Mouse (Mus musculus) spleen, postnatal 0 days (tissue): Measurements from ENCODE around the gene Trmo. TPM values are rescaled to one million over a fixed set of nuclear protein-coding genes. Genes with fewer than 3 reads are reported as not detected.

ENCODE experiments used
- polyA plus RNA-seq: library from polyadenylated mRNA; unstranded; fragments of >200 nt; fragmentation: Nextera tagmentation; extraction: Ambion mirVana; gene quantifications from 2 replicates; pipeline ENCODE4 v1.2.1, GENCODE M21; 2015

The Trmo gene
- polyA plus RNA-seq: 8.1 and 8.9 TPM in 2 replicates

GRCm38 (mm10) chr4:46389013-46389611 lies at the start of gene Trmo:
Trmo (minus strand) TSS chr4:46389437.

DNA sequence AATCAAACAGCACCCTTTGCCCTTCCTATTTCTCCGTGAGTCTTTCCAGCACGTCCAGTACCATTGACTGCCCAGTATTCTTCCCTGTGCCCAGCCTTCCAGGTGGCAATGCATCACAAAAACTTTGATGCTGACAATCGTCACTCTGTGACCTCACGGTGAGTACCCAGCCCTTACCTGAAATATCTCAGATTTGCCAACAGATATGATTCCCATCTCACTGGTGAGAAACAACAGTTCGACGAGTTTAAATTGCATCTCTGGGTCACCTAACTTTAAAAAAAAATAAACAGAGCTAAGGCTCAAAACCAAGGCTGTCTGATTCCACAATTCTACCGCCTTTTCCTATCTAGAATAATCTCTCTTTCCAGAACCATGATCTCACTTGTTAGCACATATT lies 24.2 kb upstream of the Trmo start, which contains the start of gene Hemgn:
Gene Hemgn, minus strand, starts transcription at position 101 of the 400 bp plus-strand sequence.

GRCm38 (mm10) chr4:46343596-46344260 lies 45.5 kb downstream of the Trmo start, which contains the start of gene Foxe1:
Foxe1 (plus strand) TSS chr4:46343609.

Other genes with a start within 250 kb of the Trmo start
- gene Xpa, start 193.1 kb downstream of the Trmo start, polyA plus RNA-seq: 21.1 and 26.5 TPM in 2 replicates
- not detected in 2 replicates for gene Foxe1, start 45.8 kb downstream of the Trmo start, polyA plus RNA-seq
- gene Hemgn, start 24.1 kb upstream of the Trmo start, polyA plus RNA-seq: 261 and 331 TPM in 2 replicates
- gene Anp32b, start 61.5 kb upstream of the Trmo start, polyA plus RNA-seq: 436 and 521 TPM in 2 replicates
- 57.3 and 58.5 TPM in 2 replicates for gene Nans, start 99.8 kb upstream of the Trmo start, polyA plus RNA-seq
- 6.5 and 10.8 TPM in 2 replicates for gene Trim14, start 146.7 kb upstream of the Trmo start, polyA plus RNA-seq
- 4.5 and 6.2 TPM in 2 replicates for gene Coro2a, start 212.8 kb upstream of the Trmo start, polyA plus RNA-seq